Mouse (Mus musculus) neural tube, embryonic 15.5 days (tissue): ENCODE results near the gene Rcan2. TPM values are rescaled to one million over a fixed set of nuclear protein-coding genes. Genes with fewer than 3 reads are reported as not detected.

Experiments used
- ATAC-seq: fragments of 200-750 bp; cut with Nextera tagmentation; 2 replicates; pipeline ENCODE4 v1.8.0; 2017; ENCODE audit warnings: mild to moderate bottlenecking, moderate TSS enrichment, moderate library complexity; ENCODE audit not compliant: low FRiP score
- H3K27ac ChIP-seq: fragments of 300-500 bp; sonication (generic); replicated peaks from 2 replicates; pipeline ENCODE4 v1.5.1; 2015; ENCODE audit warnings: mild to moderate bottlenecking, inconsistent platforms
- H3K27me3 ChIP-seq: fragments of 300-500 bp; sonication (generic); replicated peaks from 2 replicates; pipeline ENCODE4 v1.6.1; 2015; ENCODE audit warnings: inconsistent platforms
- H3K36me3 ChIP-seq: fragments of 300-500 bp; sonication (generic); 2 replicates; pipeline ENCODE4 v1.6.1; 2015; ENCODE audit warnings: inconsistent platforms
- H3K4me1 ChIP-seq: fragments of 300-500 bp; sonication (generic); 2 replicates; pipeline ENCODE4 v1.6.1; 2015; ENCODE audit warnings: inconsistent platforms
- H3K4me2 ChIP-seq: fragments of 300-500 bp; sonication (generic); 2 replicates; pipeline ENCODE4 v1.6.1; 2015; ENCODE audit warnings: inconsistent platforms, mild to moderate bottlenecking, moderate library complexity
- H3K4me3 ChIP-seq: fragments of 300-500 bp; sonication (generic); replicated peaks from 2 replicates; pipeline ENCODE4 v1.5.1; 2015; ENCODE audit warnings: mild to moderate bottlenecking, inconsistent platforms
- H3K9ac ChIP-seq: fragments of 300-500 bp; sonication (generic); replicated peaks from 2 replicates; pipeline ENCODE4 v1.6.1; 2015; ENCODE audit warnings: mild to moderate bottlenecking, inconsistent platforms
- H3K9me3 ChIP-seq: fragments of 300-500 bp; sonication (generic); replicated peaks from 2 replicates; pipeline ENCODE4 v1.6.1; 2016; ENCODE audit warnings: inconsistent platforms
- WGBS: fragments of 180-500 bp; shearing (Covaris S2); methylation state at CpG from one replicate; pipeline ENCODE4 v1.1.7; 2015; ENCODE audit warnings: mixed read lengths; 5-methylcytosine and 5-hydroxymethylcytosine counted together
- polyA plus RNA-seq: library from polyadenylated mRNA; unstranded; fragments of >200 nt; fragmentation: Nextera tagmentation; extraction: Ambion mirVana; gene quantifications from 2 replicates; pipeline ENCODE4 v1.2.1, GENCODE M21; 2015

Rcan2 gene
- polyA plus RNA-seq, 1 experiment from 2014 or later: 139 TPM

DNA sequence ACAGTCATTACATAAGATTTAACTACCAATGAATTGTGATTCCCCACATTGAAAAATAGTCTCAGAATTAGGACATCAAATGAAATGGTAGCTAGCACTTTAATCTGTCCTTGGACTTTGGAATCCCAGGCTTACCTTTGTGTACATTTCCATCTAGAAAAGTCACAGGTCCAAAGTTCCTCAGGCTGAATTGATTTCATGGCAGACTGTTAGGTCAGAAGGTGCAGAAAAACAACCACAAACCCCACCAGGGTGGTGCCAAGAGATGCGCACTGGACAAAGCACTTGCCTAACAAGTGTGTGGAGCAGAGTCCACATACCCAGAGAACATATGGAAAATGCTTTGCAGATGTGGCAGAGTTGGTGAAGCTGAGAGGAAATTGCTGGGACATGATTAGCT is 256.0 kb downstream of the Rcan2 start:
- 98% methylated on average over 1 of the region's 1 CpGs for WGBS
- Histone ChIP-seq H3K36me3 (no peaks in the 10 kb centered on the region), H3K4me3 (no peak overlapping the region), H3K27ac (no peak overlapping the region), H3K27me3 (no peaks in the 10 kb centered on the region), H3K9ac (no peak overlapping the region), H3K4me2 (no peak overlapping the region), H3K9me3 (no peaks in the 10 kb centered on the region), H3K4me1 (no peaks in the 10 kb centered on the region)
- ATAC-seq: no peak

GRCm38 (mm10) chr17:44058145-44058544 is 257.0 kb downstream of the Rcan2 start:
- Histone ChIP-seq H3K27ac (no peak overlapping the region), H3K4me3 (no peak overlapping the region), H3K9ac (no peak overlapping the region), H3K27me3 (no peaks in the 10 kb centered on the region), H3K36me3 (no peaks in the 10 kb centered on the region), H3K4me2 (no peak overlapping the region), H3K4me1 (no peaks in the 10 kb centered on the region), H3K9me3 (no peaks in the 10 kb centered on the region)
- ATAC-seq: no peak

DNA sequence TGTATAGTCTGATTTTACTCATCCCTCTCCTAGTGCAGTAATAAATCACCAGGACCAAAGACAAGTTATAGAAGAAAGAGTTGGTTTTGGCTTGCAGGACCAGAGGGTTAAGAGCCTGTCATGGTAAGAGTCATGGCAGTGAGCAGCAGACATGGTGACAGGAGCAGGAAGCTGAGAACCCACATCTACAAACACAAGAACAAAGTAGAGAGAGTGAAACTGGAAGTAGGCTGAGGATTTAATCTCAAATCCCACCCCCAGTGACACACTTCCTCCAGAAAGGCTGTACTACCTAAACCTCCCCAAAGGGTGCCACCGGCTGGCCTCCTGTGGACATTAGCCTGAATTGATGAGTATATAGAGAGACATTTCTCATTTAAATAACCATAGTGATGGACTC is 259.6 kb downstream of the Rcan2 start:
- H3K4me3 ChIP-seq: no peak overlapping the region
- no peak for ATAC-seq
- no peaks in the 10 kb centered on the region for H3K36me3 ChIP-seq
- no peaks in the 10 kb centered on the region for H3K27me3 ChIP-seq
- H3K4me2 ChIP-seq: no peak overlapping the region
- H3K27ac ChIP-seq: no peak overlapping the region
- no peaks in the 10 kb centered on the region for H3K4me1 ChIP-seq
- 76% methylated on average over 1 of the region's 1 CpGs for WGBS
- no peaks in the 10 kb centered on the region for H3K9me3 ChIP-seq
- no peak overlapping the region for H3K9ac ChIP-seq

DNA sequence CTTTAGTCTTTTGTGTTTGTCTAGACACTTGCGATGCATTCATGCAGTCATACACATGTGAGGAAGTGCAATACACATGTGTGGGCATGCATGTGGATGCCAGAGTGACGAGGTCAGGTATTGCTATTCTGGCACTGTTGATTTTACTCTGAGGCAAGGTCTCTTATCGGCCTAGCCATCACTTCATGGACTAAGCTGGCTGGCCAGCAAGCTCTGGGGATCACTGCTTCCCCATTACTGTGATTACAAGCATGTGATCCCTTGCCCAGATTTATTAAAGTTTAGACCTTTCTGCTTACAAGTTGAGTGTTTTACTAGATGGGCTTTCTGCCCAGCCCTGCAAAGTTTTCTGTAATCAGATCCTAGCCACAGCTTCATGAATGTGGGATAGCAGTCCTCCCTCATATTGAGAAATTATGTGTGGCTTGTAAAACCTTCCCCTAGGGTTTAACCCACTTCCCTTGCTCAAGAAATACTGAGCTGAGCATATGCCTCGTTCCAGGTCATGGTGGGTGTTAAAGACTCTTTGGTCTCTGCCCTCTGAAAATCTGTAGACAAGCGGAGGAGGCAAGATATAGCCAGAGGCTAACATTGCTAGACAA is 260.2 kb downstream of the Rcan2 start:
- no peak for ATAC-seq
- H3K9me3 ChIP-seq: no peaks in the 10 kb centered on the region
- 82% methylated on average over 5 of the region's 5 CpGs for WGBS
- H3K27me3 ChIP-seq: no peaks in the 10 kb centered on the region
- no peak overlapping the region for H3K4me2 ChIP-seq
- H3K4me3 ChIP-seq: no peak overlapping the region
- H3K36me3 ChIP-seq: no peaks in the 10 kb centered on the region
- no peak overlapping the region for H3K27ac ChIP-seq
- H3K4me1 ChIP-seq: no peaks in the 10 kb centered on the region
- H3K9ac ChIP-seq: no peak overlapping the region

DNA sequence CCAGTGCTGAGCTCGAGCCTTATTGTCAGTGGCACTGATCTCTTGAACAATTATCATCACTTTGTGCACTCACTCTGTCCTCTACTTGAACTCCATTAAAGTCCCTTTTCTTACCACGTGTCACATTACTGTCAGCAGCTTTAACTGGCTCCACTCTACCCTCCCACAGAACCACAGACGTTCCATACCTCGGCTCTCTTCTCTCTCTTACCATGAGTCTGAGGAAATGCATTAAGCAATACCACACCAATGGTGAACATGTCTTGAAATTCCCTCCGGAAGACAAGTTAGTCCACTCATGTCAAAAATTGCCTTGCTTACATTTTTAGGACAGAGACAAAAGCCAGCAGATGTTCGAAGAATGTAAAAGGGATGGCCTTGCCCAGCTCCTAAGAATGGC is 267.7 kb downstream of the Rcan2 start:
- H3K4me3 ChIP-seq: no peak overlapping the region
- no peak overlapping the region for H3K9ac ChIP-seq
- no peak overlapping the region for H3K27ac ChIP-seq
- WGBS: 79% methylated on average over 6 of the region's 6 CpGs
- no peaks in the 10 kb centered on the region for H3K27me3 ChIP-seq
- no peaks in the 10 kb centered on the region for H3K36me3 ChIP-seq
- H3K4me2 ChIP-seq: no peak overlapping the region
- no peaks in the 10 kb centered on the region for H3K9me3 ChIP-seq
- no peaks in the 10 kb centered on the region for H3K4me1 ChIP-seq
- ATAC-seq: no peak

DNA sequence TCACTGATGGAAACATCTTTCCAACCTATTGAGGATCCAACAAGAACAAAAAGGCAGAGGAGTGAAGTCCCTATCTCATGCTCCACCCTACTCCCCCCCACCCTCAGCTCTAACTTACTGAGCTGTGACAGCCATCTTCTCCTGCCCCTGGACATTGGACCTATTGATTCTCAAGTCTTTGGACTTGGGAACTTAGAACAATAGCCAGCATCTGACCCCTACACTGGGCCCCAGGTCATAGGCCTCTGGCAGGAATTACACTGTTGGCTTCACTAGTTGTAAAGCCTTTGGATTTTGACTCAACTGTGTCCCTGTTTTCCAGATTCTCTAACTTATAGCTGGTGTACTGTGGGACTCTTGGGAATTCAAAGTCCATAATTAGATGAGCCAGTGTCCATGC is 270.5 kb downstream of the Rcan2 start:
- no peaks in the 10 kb centered on the region for H3K36me3 ChIP-seq
- H3K27ac ChIP-seq: no peak overlapping the region
- H3K9ac ChIP-seq: no peak overlapping the region
- H3K4me2 ChIP-seq: no peak overlapping the region
- ATAC-seq: no peak
- no peaks in the 10 kb centered on the region for H3K27me3 ChIP-seq
- H3K4me1 ChIP-seq: 0 out of 2 replicates have a peak, but pooled peaks cover 3% of the 10 kb centered on the region
- H3K4me3 ChIP-seq: no peak overlapping the region
- H3K9me3 ChIP-seq: no peaks in the 10 kb centered on the region

- WGBS: 66% methylated on average over 3 of the region's 3 CpGs
- no peak overlapping the region for H3K27ac ChIP-seq
- H3K4me2 ChIP-seq: no peak overlapping the region
- H3K27me3 ChIP-seq: no peaks in the 10 kb centered on the region
- no peak overlapping the region for H3K4me3 ChIP-seq
- no peak overlapping the region for H3K9ac ChIP-seq
- H3K36me3 ChIP-seq: peaks cover 2% of the 10 kb centered on the region; the same call in 1 of the 2 replicates
- ATAC-seq: no peak
- peaks cover 17% of the 10 kb centered on the region for H3K4me1 ChIP-seq
- H3K9me3 ChIP-seq: no peaks in the 10 kb centered on the region
Measured at GRCm38 (mm10) chr17:44075601-44076000, 274.4 kb downstream of the Rcan2 start.

DNA sequence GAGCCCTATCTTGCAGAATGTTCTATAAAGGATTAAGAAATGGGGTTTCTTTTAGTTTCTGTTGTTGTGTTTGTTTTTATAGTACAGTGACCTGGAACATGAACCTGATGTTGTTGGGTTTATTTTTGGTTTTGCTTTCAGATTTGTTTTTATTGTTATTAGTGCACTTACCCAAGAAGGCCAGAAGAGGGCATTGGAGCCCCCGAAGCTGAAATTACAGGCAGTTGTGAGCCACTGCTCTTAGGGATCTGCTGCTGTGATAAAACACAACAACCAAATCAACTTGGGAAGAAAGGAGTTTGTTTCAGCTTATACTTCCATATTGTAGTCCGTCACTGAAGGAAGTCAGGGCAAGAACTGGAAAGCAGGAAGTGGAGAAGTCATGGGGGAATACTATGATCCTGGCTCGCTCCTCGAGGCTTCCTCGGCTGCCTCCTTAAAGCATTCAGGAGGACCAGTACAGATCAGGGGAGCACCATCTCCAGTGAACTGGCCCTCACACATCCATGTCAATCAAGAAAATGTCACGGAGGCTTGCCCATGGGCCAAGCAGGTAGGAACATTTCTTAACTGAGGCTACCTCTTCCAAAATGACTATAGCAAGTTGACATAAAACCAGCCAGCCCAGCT is 275.0 kb downstream of the Rcan2 start:
- H3K9me3 ChIP-seq: no peaks in the 10 kb centered on the region
- ATAC-seq: no peak
- peaks cover 7% of the 10 kb centered on the region for H3K36me3 ChIP-seq
- H3K4me2 ChIP-seq: no peak overlapping the region
- 51% methylated on average over 6 of the region's 6 CpGs for WGBS
- H3K9ac ChIP-seq: no peak overlapping the region
- no peak overlapping the region for H3K4me3 ChIP-seq
- H3K27me3 ChIP-seq: no peaks in the 10 kb centered on the region
- no peak overlapping the region for H3K27ac ChIP-seq
- peaks cover 18% of the 10 kb centered on the region for H3K4me1 ChIP-seq

DNA sequence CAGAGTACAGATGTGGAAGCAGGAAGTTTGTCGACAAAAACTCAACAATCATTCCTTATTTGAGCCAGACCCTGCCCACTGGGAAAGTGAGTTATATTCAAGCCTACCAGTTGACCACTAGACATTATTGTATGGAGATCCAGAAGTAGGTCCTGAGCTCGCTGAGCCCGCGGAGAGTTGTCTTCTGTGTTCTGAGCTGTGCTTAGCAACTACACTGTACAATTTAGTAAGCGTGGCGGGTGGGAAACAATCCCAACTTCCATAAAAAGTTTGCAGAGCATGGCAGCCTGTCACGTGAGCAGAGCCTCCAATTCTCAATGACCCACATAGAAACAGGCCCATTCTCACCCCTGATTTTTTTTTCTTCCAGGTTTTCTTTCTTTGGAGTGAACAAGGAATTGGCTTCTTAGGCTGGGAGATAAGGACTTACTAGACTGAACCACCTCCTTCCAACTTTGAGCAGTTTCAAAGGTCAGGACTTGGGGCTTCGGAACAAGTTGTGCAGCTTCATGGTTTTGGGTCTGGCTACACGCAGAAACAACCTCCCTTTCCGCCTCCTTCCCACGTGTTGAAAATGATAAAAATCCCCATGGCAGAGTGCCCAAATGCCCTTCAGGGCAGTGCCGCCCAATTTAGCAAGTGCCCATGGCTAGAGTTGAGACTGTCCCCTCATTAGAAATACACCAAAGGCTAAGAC is 276.1 kb downstream of the Rcan2 start:
- H3K4me1 ChIP-seq: peaks cover 26% of the 10 kb centered on the region
- no peak for ATAC-seq
- no peak overlapping the region for H3K9ac ChIP-seq
- no peaks in the 10 kb centered on the region for H3K27me3 ChIP-seq
- H3K4me3 ChIP-seq: no peak overlapping the region
- no peak overlapping the region for H3K4me2 ChIP-seq
- peaks cover 18% of the 10 kb centered on the region for H3K36me3 ChIP-seq
- H3K9me3 ChIP-seq: no peaks in the 10 kb centered on the region
- no peak overlapping the region for H3K27ac ChIP-seq
- WGBS: 87% methylated on average over 12 of the region's 12 CpGs

- 70% methylated on average over 2 of the region's 2 CpGs for WGBS
- Histone ChIP-seq H3K4me3 (no peak overlapping the region), H3K36me3 (peaks cover 21% of the 10 kb centered on the region), H3K9ac (no peak overlapping the region), H3K9me3 (no peaks in the 10 kb centered on the region), H3K4me1 (peaks cover 30% of the 10 kb centered on the region), H3K27me3 (no peaks in the 10 kb centered on the region), H3K4me2 (no peak overlapping the region), H3K27ac (no peak overlapping the region)
- ATAC-seq: no peak
Measured at GRCm38 (mm10) chr17:44077843-44078160, 276.7 kb downstream of the Rcan2 start.

GRCm38 (mm10) chr17:44078631-44079350 is 277.6 kb downstream of the Rcan2 start, which contains the start of gene Enpp5:
Enpp5 (plus strand) TSS chr17:44078813.
- ATAC-seq: peak; percentile 99

DNA sequence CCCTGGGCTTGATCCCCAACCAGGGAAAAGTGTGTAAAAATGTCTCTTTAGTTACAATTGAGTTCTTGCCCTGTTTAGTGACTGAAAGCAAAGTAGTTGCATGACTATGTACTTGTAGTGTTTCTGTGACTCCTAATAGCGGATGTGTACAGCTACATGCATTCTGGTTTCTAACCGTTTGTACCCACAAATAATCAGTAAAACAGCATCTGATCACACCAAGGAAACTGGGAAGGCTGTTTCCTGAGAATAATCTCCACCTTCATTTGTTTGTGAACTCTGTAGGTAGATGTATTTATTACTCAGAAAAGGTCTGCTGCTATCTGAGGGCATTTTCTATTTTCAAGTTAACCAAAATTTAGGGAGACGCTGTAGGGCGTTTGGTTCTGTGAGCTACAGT is 282.0 kb downstream of the Rcan2 start:
- no peaks in the 10 kb centered on the region for H3K9me3 ChIP-seq
- no peaks in the 10 kb centered on the region for H3K27me3 ChIP-seq
- no peak overlapping the region for H3K9ac ChIP-seq
- no peak overlapping the region for H3K4me2 ChIP-seq
- peaks cover 24% of the 10 kb centered on the region for H3K4me1 ChIP-seq
- no peak overlapping the region for H3K4me3 ChIP-seq
- H3K36me3 ChIP-seq: peaks cover 55% of the 10 kb centered on the region
- ATAC-seq: no peak
- WGBS: 95% methylated on average over 4 of the region's 4 CpGs
- H3K27ac ChIP-seq: no peak overlapping the region

More at GRCm38 (mm10) chr17:44078631-44079350, 277.6 kb downstream of the Rcan2 start, which contains the start of gene Enpp5:
- H3K4me1 ChIP-seq: peaks cover 30% of the 10 kb centered on the region
- peak within 1 kb of the TSS; percentile 84 for H3K9ac ChIP-seq
- no peaks in the 10 kb centered on the region for H3K27me3 ChIP-seq
- H3K4me3 ChIP-seq: peak within 1 kb of the TSS; percentile 73
- H3K27ac ChIP-seq: peak within 1 kb of the TSS; percentile 94
- peak within 1 kb of the TSS; percentile 71 for H3K4me2 ChIP-seq
- 1% methylated on average over 31 of the region's 31 CpGs for WGBS
- H3K36me3 ChIP-seq: peaks cover 30% of the 10 kb centered on the region
- no peaks in the 10 kb centered on the region for H3K9me3 ChIP-seq
